Mouse (Mus musculus) forebrain, postnatal 0 days (tissue): ENCODE measurements around the gene Pimreg. TPM values are rescaled to one million over a fixed set of nuclear protein-coding genes. Genes with fewer than 3 reads are reported as not detected.

Source experiments
- ATAC-seq: fragments of 200-750 bp; cut with Nextera tagmentation; 2 replicates; pipeline ENCODE4 v1.8.0; 2017; ENCODE audit warnings: mild to moderate bottlenecking, moderate library complexity
- DNase-seq: peaks from one replicate; pipeline ENCODE4 v3.0.0-alpha.2; 2015
- H3K27ac ChIP-seq: fragments of 300-500 bp; sonication (generic); 2 replicates; pipeline ENCODE4 v1.5.1; 2014; ENCODE audit warnings: low read depth, mild to moderate bottlenecking, antibody characterized with exemption, low read length, moderate library complexity, mixed read lengths
- H3K27me3 ChIP-seq: fragments of 300-500 bp; sonication (generic); 2 replicates; pipeline ENCODE4 v1.6.1; 2014; ENCODE audit warnings: mild to moderate bottlenecking, low read length, mixed read lengths; ENCODE audit not compliant: insufficient read depth
- H3K36me3 ChIP-seq: fragments of 300-500 bp; sonication (generic); 2 replicates; pipeline ENCODE4 v1.6.1; 2014; ENCODE audit warnings: mild to moderate bottlenecking, moderate library complexity; ENCODE audit not compliant: insufficient read depth
- H3K4me1 ChIP-seq: fragments of 300-500 bp; sonication (generic); 2 replicates; pipeline ENCODE4 v1.6.1; 2014; ENCODE audit warnings: antibody characterized with exemption; ENCODE audit not compliant: insufficient read depth
- H3K4me2 ChIP-seq: fragments of 300-500 bp; sonication (generic); 2 replicates; pipeline ENCODE4 v1.6.1; 2014; ENCODE audit warnings: low read depth, mild to moderate bottlenecking, moderate library complexity
- H3K4me3 ChIP-seq: fragments of 300-500 bp; sonication (generic); 2 replicates; pipeline ENCODE4 v1.5.1; 2014; ENCODE audit warnings: low read depth, low read length, mixed read lengths
- H3K9ac ChIP-seq: fragments of 300-500 bp; sonication (generic); 2 replicates; pipeline ENCODE4 v1.6.1; 2014; ENCODE audit warnings: mild to moderate bottlenecking
- H3K9me3 ChIP-seq: fragments of 300-500 bp; sonication (generic); 2 replicates; pipeline ENCODE4 v1.6.1; 2016; ENCODE audit warnings: low read length
- CTCF ChIP-seq: sonication (generic); IDR thresholded peaks from 2 replicates; pipeline ENCODE4 v1.5.1; 2016; ENCODE audit warnings: antibody characterized with exemption, control low read depth, low read depth
- WGBS: fragments of 180-500 bp; shearing (Covaris S2); extraction: QIAGEN DNeasy Blood & Tissue Kit; methylation state at CpG from one replicate; pipeline ENCODE4 v1.1.7; 2014; 5-methylcytosine and 5-hydroxymethylcytosine counted together
- polyA plus RNA-seq: library from polyadenylated mRNA; unstranded; fragments of >200 nt; fragmentation: Nextera tagmentation; extraction: Ambion mirVana; gene quantifications from 2 replicates; pipeline ENCODE4 v1.2.1, GENCODE M21; 2015
- total RNA-seq: library from RNA; depleted of rRNA; stranded (reverse); fragments of >200 nt; gene quantifications from 2 replicates; pipeline ENCODE4 v1.2.3, GENCODE M21; 2014

Gene Pimreg
- total and polyA plus RNA-seq, 2 experiments from 2014 or later = 14.9 to 20.6 TPM

- peaks cover 11% of the 10 kb centered on the region; the same call in 1 of the 2 replicates for H3K9me3 ChIP-seq
- no peak overlapping the region for H3K27ac ChIP-seq
- H3K4me3 ChIP-seq = no peak overlapping the region
- DNase-seq = no peak
- H3K4me2 ChIP-seq = no peak overlapping the region
- H3K36me3 ChIP-seq = no peaks in the 10 kb centered on the region
- H3K9ac ChIP-seq = no peak overlapping the region
- no peak for TF ChIP-seq CTCF
- no peak for ATAC-seq
- H3K27me3 ChIP-seq = no peaks in the 10 kb centered on the region
- 85% methylated on average over 6 of the region's 6 CpGs for WGBS
- peaks cover 10% of the 10 kb centered on the region for H3K4me1 ChIP-seq
Observed at GRCm38 (mm10) chr11:72064414-72064813, 22.6 kb downstream of the Pimreg start.

GRCm38 (mm10) chr11:72065103-72065502 is 23.3 kb downstream of the Pimreg start:
- ATAC-seq (peak; percentile 67), DNase-seq (peak; percentile 83)
- peaks cover 10% of the 10 kb centered on the region for H3K4me1 ChIP-seq
- H3K4me3 ChIP-seq = no peak overlapping the region
- H3K9ac ChIP-seq = no peak overlapping the region
- H3K27me3 ChIP-seq = no peaks in the 10 kb centered on the region
- peaks cover 11% of the 10 kb centered on the region; the same call in 1 of the 2 replicates for H3K9me3 ChIP-seq
- no peaks in the 10 kb centered on the region for H3K36me3 ChIP-seq
- no peak for TF ChIP-seq CTCF
- H3K27ac ChIP-seq = no peak overlapping the region
- no peak overlapping the region for H3K4me2 ChIP-seq
- 43% methylated on average over 8 of the region's 8 CpGs for WGBS

GRCm38 (mm10) chr11:72066330-72066729 is 24.5 kb downstream of the Pimreg start:
- H3K36me3 ChIP-seq = no peaks in the 10 kb centered on the region
- ATAC-seq (no peak), DNase-seq (no peak)
- no peak overlapping the region for H3K4me2 ChIP-seq
- H3K9me3 ChIP-seq = peaks cover 11% of the 10 kb centered on the region; the same call in 1 of the 2 replicates
- peaks cover 10% of the 10 kb centered on the region for H3K4me1 ChIP-seq
- no peaks in the 10 kb centered on the region for H3K27me3 ChIP-seq
- no peak overlapping the region for H3K27ac ChIP-seq
- no peak overlapping the region for H3K9ac ChIP-seq
- TF ChIP-seq CTCF = peak; percentile 52
- 40% methylated on average over 6 of the region's 6 CpGs for WGBS
- H3K4me3 ChIP-seq = no peak overlapping the region

GRCm38 (mm10) chr11:72067326-72067725 is 25.5 kb downstream of the Pimreg start:
- ATAC-seq = no peak
- TF ChIP-seq CTCF = no peak

GRCm38 (mm10) chr11:72068026-72068425 is 26.2 kb downstream of the Pimreg start:
- peaks cover 11% of the 10 kb centered on the region; the same call in 1 of the 2 replicates for H3K9me3 ChIP-seq
- no peak overlapping the region for H3K27ac ChIP-seq
- H3K27me3 ChIP-seq = no peaks in the 10 kb centered on the region
- H3K4me2 ChIP-seq = no peak overlapping the region
- WGBS = 35% methylated on average over 7 of the region's 7 CpGs
- ATAC-seq = peak; percentile 78
- no peak overlapping the region for H3K4me3 ChIP-seq
- H3K4me1 ChIP-seq = peaks cover 10% of the 10 kb centered on the region
- no peak overlapping the region for H3K9ac ChIP-seq
- H3K36me3 ChIP-seq = no peaks in the 10 kb centered on the region
- DNase-seq = peak; percentile 80
- TF ChIP-seq CTCF = no peak

More at GRCm38 (mm10) chr11:72067326-72067725, 25.5 kb downstream of the Pimreg start:
- Histone ChIP-seq H3K9ac (no peak overlapping the region), H3K27ac (no peak overlapping the region; the same call in 1 of the 2 replicates), H3K4me3 (no peak overlapping the region), H3K36me3 (no peaks in the 10 kb centered on the region), H3K4me1 (peaks cover 10% of the 10 kb centered on the region), H3K4me2 (no peak overlapping the region), H3K9me3 (peaks cover 11% of the 10 kb centered on the region; the same call in 1 of the 2 replicates), H3K27me3 (no peaks in the 10 kb centered on the region)
- 68% methylated on average over 5 of the region's 5 CpGs for WGBS
- peak; percentile 52 for DNase-seq

- H3K9me3 ChIP-seq = no peaks in the 10 kb centered on the region
- ATAC-seq (no peak), DNase-seq (no peak)
- H3K4me1 ChIP-seq = peaks cover 10% of the 10 kb centered on the region
- no peak overlapping the region for H3K9ac ChIP-seq
- H3K27ac ChIP-seq = no peak overlapping the region
- TF ChIP-seq CTCF = no peak
- H3K4me2 ChIP-seq = no peak overlapping the region
- H3K36me3 ChIP-seq = no peaks in the 10 kb centered on the region; the same call in 1 of the 2 replicates
- H3K27me3 ChIP-seq = no peaks in the 10 kb centered on the region
- no peak overlapping the region for H3K4me3 ChIP-seq
- 91% methylated on average over 9 of the region's 9 CpGs for WGBS
Observed at GRCm38 (mm10) chr11:72070733-72071132, 28.9 kb downstream of the Pimreg start.

- ATAC-seq = no peak
- H3K9me3 ChIP-seq = no peaks in the 10 kb centered on the region
- TF ChIP-seq CTCF = no peak
- H3K36me3 ChIP-seq = no peaks in the 10 kb centered on the region; the same call in 1 of the 2 replicates
- DNase-seq = peak; percentile 8
- H3K27ac ChIP-seq = no peak overlapping the region
- no peak overlapping the region for H3K4me3 ChIP-seq
- H3K4me1 ChIP-seq = peaks cover 6% of the 10 kb centered on the region; the same call in 1 of the 2 replicates
- H3K4me2 ChIP-seq = no peak overlapping the region
- H3K27me3 ChIP-seq = no peaks in the 10 kb centered on the region
- no peak overlapping the region for H3K9ac ChIP-seq
- WGBS = 36% methylated on average over 6 of the region's 6 CpGs
Observed at GRCm38 (mm10) chr11:72072331-72072905, 30.6 kb downstream of the Pimreg start.
